In the genomic region with DNA sequence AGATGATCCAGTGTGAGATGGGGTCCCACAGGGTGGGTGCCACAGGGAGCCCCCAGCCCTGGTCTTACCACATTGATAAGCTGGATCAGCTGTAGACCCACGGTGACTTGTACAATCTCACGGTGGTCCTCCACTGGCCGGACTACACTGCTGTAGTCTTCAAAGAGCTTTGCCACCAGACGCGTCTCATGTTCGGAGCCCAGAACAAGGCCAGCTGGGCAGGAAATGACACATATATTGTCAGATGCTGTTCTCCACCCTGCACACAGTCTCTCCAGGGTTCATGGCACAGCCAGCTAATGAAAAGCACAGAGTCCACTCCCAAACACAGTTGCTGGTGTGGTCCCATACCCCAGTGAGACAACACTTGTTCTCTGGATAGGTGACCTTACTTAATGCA, we compare ENCODE assay signal across 22 mouse cellular contexts. TPM values are rescaled to one million over a fixed set of nuclear protein-coding genes. Genes with fewer than 3 reads are reported as not detected.
DNase-seq lines count a peak whose midpoint lies in the region; TF ChIP-seq lines count a peak whose summit lies in the region.
"Had no signal": no experiment of that assay in that cellular context is flagged by ENCODE, and none has a peak within 500 bp of the region (broad histone marks: within the 10 kb centered on the region; RNA-seq: fewer than 3 reads in every experiment).

No protein-coding gene starts in this region.

- H3K4me2 ChIP-seq in CH12.LX (ENCODE audit: insufficient read depth, low read depth, poor library complexity, severe bottlenecking) (peak overlapping the region; percentile 22; the same call in 1 of the 2 replicates), myocyte (ENCODE audit: low read depth) (peak overlapping the region; percentile 48)
- H3K4me2 ChIP-seq: embryonic facial prominence, embryonic 13.5 days; embryonic facial prominence, embryonic 15.5 days; forebrain, embryonic 12.5 days had no signal

- H3ac ChIP-seq in myocyte (ENCODE audit: control insufficient read depth, insufficient read length) = no peak overlapping the region

- H3K36me3 ChIP-seq in CH12.LX (replicated peaks in 1 of 2; ENCODE audit: control insufficient read depth in 1 of 2, insufficient read depth in 1 of 2, low read length in 1 of 2) (no peaks in the 10 kb centered on the region), myocyte (ENCODE audit: control insufficient read depth, insufficient read depth) (peaks cover 26% of the 10 kb centered on the region)
- H3K36me3 ChIP-seq: embryonic facial prominence, embryonic 13.5 days; embryonic facial prominence, embryonic 15.5 days; forebrain, embryonic 10.5 days; forebrain, embryonic 12.5 days had no signal

- TF ChIP-seq EP300 in CH12.LX (IDR thresholded peaks at IDR 0.05; ENCODE audit: low read length) = no peak

- H3K27ac ChIP-seq in CH12.LX (ENCODE audit: insufficient read depth, low read depth) = no peak overlapping the region
- H3K27ac ChIP-seq: embryonic facial prominence, embryonic 13.5 days; forebrain, embryonic 10.5 days; forebrain, embryonic 12.5 days had no signal

- peaks cover 8 to 12% of the 10 kb centered on the region in 2 experiments; a peak in 2 of 4 replicates for H3K4me1 ChIP-seq in CH12.LX (ENCODE audit: control insufficient read depth in 1 of 2, insufficient read depth in 2 of 2)

- TF ChIP-seq RAD21 in CH12.LX (IDR thresholded peaks at IDR 0.05; ENCODE audit: low read depth, low read length) = no peak

- no peak for TF ChIP-seq POLR2A in CH12.LX (IDR thresholded peaks at IDR 0.05; ENCODE audit: low read depth, low read length)
- no peak for TF ChIP-seq POLR2A in myocyte (IDR thresholded peaks at IDR 0.05; ENCODE audit: insufficient read length, low read depth)

- DNase-seq in heart, adult 11 months = peak; percentile 82
- no peak for DNase-seq in heart, adult 9 months (ENCODE audit: low spot score in 2 of 2)
- no peak for DNase-seq in CH12.LX (ENCODE audit: extremely low read depth)
- DNase-seq in frontal cortex, adult 2 months (ENCODE audit: extremely low spot score in 1 of 2, low spot score in 1 of 2) = no peak
- no peak for DNase-seq in spleen, adult 18-20 months
- DNase-seq: adrenal gland, adult 2 months; adrenal gland, postnatal 10 days; adrenal gland, postnatal 25 days; cerebellum, adult 11 months; cerebellum, adult 18-20 months; cerebellum, adult 8-10 months; cerebellum, adult 9-11 months; cerebellum, postnatal 14 days; cerebellum, postnatal 36 days had no signal

- dilution Hi-C loops in CH12.LX (cut with MboI; ENCODE audit: extremely low pct_ligation_motif_present, extremely low pct_unique_long_range_greater_than_20kb, low sequenced_read_pairs) = no loop called here

- H3K79me2 ChIP-seq in CH12.LX (replicated peaks; ENCODE audit: control insufficient read depth, extremely low read depth, insufficient read depth, poor library complexity, severe bottlenecking) (no peaks in the 10 kb centered on the region), myocyte (ENCODE audit: control insufficient read depth, insufficient read depth) (peaks cover 50% of the 10 kb centered on the region)

- H3K4me3 ChIP-seq in CH12.LX (replicated peaks in 1 of 3; ENCODE audit: low read depth in 2 of 3, low read length in 2 of 3, poor library complexity in 1 of 3) (no peak overlapping the region), myocyte (no peak overlapping the region)
- H3K4me3 ChIP-seq: embryonic facial prominence, embryonic 13.5 days; embryonic facial prominence, embryonic 15.5 days; erythroblast, embryonic 14.5 days; forebrain, embryonic 10.5 days; forebrain, embryonic 12.5 days had no signal

- in situ Hi-C loops in CH12.LX (cut with MboI; ENCODE audit: low pct_ligation_motif_present, low pct_unique_long_range_greater_than_20kb, low sequenced_read_pairs) = loop anchor here (25.0 kb wide), 1 partner anchor 313 kb away; a partner anchor contains a TSS

- no peak for TF ChIP-seq CTCF in CH12.LX (conservative IDR thresholded peaks at IDR 0.05 in 1 of 2, IDR thresholded peaks at IDR 0.05 in 1 of 2; ENCODE audit: low read depth in 2 of 2, low read length in 2 of 2)

- H3K9ac ChIP-seq in CH12.LX (ENCODE audit: insufficient read depth, low read depth) = no peak overlapping the region
- H3K9ac ChIP-seq: embryonic facial prominence, embryonic 13.5 days; embryonic facial prominence, embryonic 15.5 days; forebrain, embryonic 12.5 days had no signal

- H3K9me3 ChIP-seq in CH12.LX (replicated peaks; ENCODE audit: low read length) = no peaks in the 10 kb centered on the region
- H3K9me3 ChIP-seq: embryonic facial prominence, embryonic 13.5 days; embryonic facial prominence, embryonic 15.5 days; forebrain, embryonic 10.5 days; forebrain, embryonic 12.5 days had no signal

- no peaks in the 10 kb centered on the region for H3K27me3 ChIP-seq in CH12.LX (replicated peaks)
- H3K27me3 ChIP-seq in myocyte (ENCODE audit: control insufficient read depth, insufficient read depth, insufficient read length) = no peaks in the 10 kb centered on the region
- H3K27me3 ChIP-seq: embryonic facial prominence, embryonic 15.5 days; forebrain, embryonic 12.5 days had no signal

TF ChIP-seq in CH12.LX, 34 proteins besides CTCF, POLR2A, EP300 and RAD21:
- TF ChIP-seq NRF1 (IDR thresholded peaks at IDR 0.05; ENCODE audit: low read depth, low read length) = no peak
- no peak for TF ChIP-seq SMC3 (IDR thresholded peaks at IDR 0.05; ENCODE audit: low read depth, low read length)
- TF ChIP-seq MAFK (IDR thresholded peaks at IDR 0.05; ENCODE audit: insufficient replicate concordance, low read length) = no peak
- TF ChIP-seq ZC3H11A (IDR thresholded peaks at IDR 0.05; ENCODE audit: low read depth, low read length) = no peak
- TF ChIP-seq NELFE (IDR thresholded peaks at IDR 0.05; ENCODE audit: low read depth, low read length) = no peak
- TF ChIP-seq E2F4 (IDR thresholded peaks at IDR 0.05; ENCODE audit: insufficient replicate concordance, low read depth, low read length) = no peak
- no peak for TF ChIP-seq MEF2A (IDR thresholded peaks at IDR 0.05; ENCODE audit: borderline replicate concordance, low read depth, low read length)

TF ChIP-seq in myocyte, 11 proteins besides CTCF, POLR2A, EP300 and RAD21:
- peak; percentile 16 for TF ChIP-seq POLR2AphosphoS2 (IDR thresholded peaks at IDR 0.05; ENCODE audit: insufficient read length, low read depth)
- TF ChIP-seq E2F4 (IDR thresholded peaks at IDR 0.05; ENCODE audit: insufficient read depth) = no peak
- TF ChIP-seq CEBPB (IDR thresholded peaks at IDR 0.05; ENCODE audit: insufficient read depth, poor library complexity, severe bottlenecking) = no peak
- peak in 2 of 3 experiments; percentile 14 to 70 for TF ChIP-seq MYOD1 (IDR thresholded peaks at IDR 0.05; ENCODE audit: control insufficient read depth in 1 of 3, insufficient read length in 2 of 3, low read depth in 2 of 3)
- no peak for TF ChIP-seq MAX (IDR thresholded peaks at IDR 0.05; ENCODE audit: low read depth)
- TF ChIP-seq MYOG (IDR thresholded peaks at IDR 0.05; ENCODE audit: control insufficient read depth in 1 of 3, insufficient read depth in 1 of 3, insufficient read length in 2 of 3, low read depth in 2 of 3) = peak in 1 of 3 experiments; percentile 57
- no peak for TF ChIP-seq SRF (IDR thresholded peaks at IDR 0.05; ENCODE audit: control insufficient read depth, insufficient read length, low read depth)
- TF ChIP-seq USF1 (IDR thresholded peaks at IDR 0.05; ENCODE audit: low read depth) = no peak

RNA-seq across cellular contexts. Expression of a gene that starts 5.7 kb away (rescaled TPM):
- total RNA-seq in CH12.LX (2012; rRNA removed) = 0.04 TPM in 1 of 2 replicates, not detected in the other
- not detected in 2 replicates for total RNA-seq in CH12.LX (2014; rRNA removed)
- not detected in 2 replicates for polyA plus RNA-seq in CH12.LX (2012; ENCODE audit: insufficient read length, low read depth)
- polyA plus RNA-seq in myocyte (2012; fragmentation: generic; extraction: Trizol) = 391 TPM
- 0.06 and 0.10 TPM in 2 replicates for polyA plus RNA-seq in frontal cortex, adult 2 months (2012; rRNA removed)
- total RNA-seq: adrenal gland, adult 2 months; adrenal gland, postnatal 25 days; common myeloid progenitor, adult 5-6 weeks had no signal
- polyA plus RNA-seq: CD4-positive, CD25-positive, alpha-beta regulatory T cell, adult 4 months; erythroblast, embryonic 14.5 days had no signal

RNA-seq across cellular contexts. Expression of a gene that starts 44.9 kb away (rescaled TPM):
- 18.3 and 19.2 TPM in 2 replicates for total RNA-seq in CH12.LX (2012; rRNA removed)
- 18.8 and 21.8 TPM in 2 replicates for total RNA-seq in CH12.LX (2014; rRNA removed)
- polyA plus RNA-seq in CH12.LX (2012; ENCODE audit: insufficient read length, low read depth) = 88.7 and 95.0 TPM in 2 replicates
- polyA plus RNA-seq in myocyte (2012; fragmentation: generic; extraction: Trizol) = 13.7 TPM
- 5.1 and 5.3 TPM in 2 replicates for polyA plus RNA-seq in frontal cortex, adult 2 months (2012; rRNA removed)

Comparison
In these comparisons a context has a peak if more than half of its experiments do, and no peak if none do; other contexts are left out.
1. RNA of a gene that starts 5.7 kb away (polyA plus RNA-seq): 391 TPM in myocyte (single experiment); 0.06 to 0.10 TPM in frontal cortex, adult 2 months and not detected in CH12.LX; every median in the first group is over 100 times any median in the second.